Mouse (Mus musculus) mouse trophoblast stem cell (cell line): ENCODE measurements around the gene Hoxd13.

Experiments
- in situ Hi-C, 2 experiments: fragments of 300-500 bp; cut with MseI, MboI; formaldehyde crosslinking; loops; 2 replicates in 1 of 2; 3 replicates in 1 of 2; pipeline ENCODE4 v1.15.1; 2025

The Hoxd13 gene

GRCm38 (mm10) chr2:74704393-74704998, 36.4 kb downstream of the Hoxd13 start, which contains the start of gene Hoxd8:
Hoxd8 (plus strand) TSS chr2:74704615.
- in situ Hi-C loops: loop anchor here (10.0 to 25.0 kb wide), 3 partner anchors 450 to 883 kb away; no protein-coding TSS in a partner anchor

GRCm38 (mm10) chr2:74704999-74705466, 36.9 kb downstream of the Hoxd13 start:
- in situ Hi-C loops: loop anchor here (10.0 to 25.0 kb wide), 3 partner anchors 450 to 882 kb away; no protein-coding TSS in a partner anchor

GRCm38 (mm10) chr2:74705467-74706089, 37.5 kb downstream of the Hoxd13 start:
- in situ Hi-C loops: loop anchor here (10.0 to 25.0 kb wide), 3 partner anchors 449 to 882 kb away; no protein-coding TSS in a partner anchor

- in situ Hi-C loops: loop anchor here (10.0 to 25.0 kb wide), 3 partner anchors 448 to 881 kb away; no protein-coding TSS in a partner anchor
Measured at GRCm38 (mm10) chr2:74706393-74706960, 38.4 kb downstream of the Hoxd13 start.

- in situ Hi-C loops: loop anchor here (10.0 to 25.0 kb wide), 3 partner anchors 447 to 880 kb away; no protein-coding TSS in a partner anchor
Measured at GRCm38 (mm10) chr2:74707599-74707998, 39.5 kb downstream of the Hoxd13 start.

- in situ Hi-C loops: loop anchor here (10.0 to 25.0 kb wide), 3 partner anchors 446 to 879 kb away; no protein-coding TSS in a partner anchor
Measured at GRCm38 (mm10) chr2:74708676-74709075, 40.6 kb downstream of the Hoxd13 start.

- in situ Hi-C loops: loop anchor here (5.0 to 25.0 kb wide), 4 partner anchors 433 to 878 kb away; no protein-coding TSS in a partner anchor
Measured at GRCm38 (mm10) chr2:74709465-74710419, 41.6 kb downstream of the Hoxd13 start.

- in situ Hi-C loops: loop anchor here (5.0 to 25.0 kb wide), 3 partner anchors 431 to 876 kb away; no protein-coding TSS in a partner anchor
Measured at GRCm38 (mm10) chr2:74710929-74711543, 42.9 kb downstream of the Hoxd13 start.

GRCm38 (mm10) chr2:74711721-74712621, 43.9 kb downstream of the Hoxd13 start, which contains the start of the genes Hoxd3 and Hoxd4:
Hoxd3 (plus strand) TSS chr2:74711927.
Hoxd4 (plus strand) TSS chr2:74711929.
- in situ Hi-C loops: loop anchor here (5.0 to 25.0 kb wide), 3 partner anchors 430 to 875 kb away; no protein-coding TSS in a partner anchor

GRCm38 (mm10) chr2:74713239-74714150, 45.4 kb downstream of the Hoxd13 start:
- in situ Hi-C loops: loop anchor here (5.0 to 25.0 kb wide), 3 partner anchors 429 to 874 kb away; no protein-coding TSS in a partner anchor

GRCm38 (mm10) chr2:74714156-74714789, 46.2 kb downstream of the Hoxd13 start:
- in situ Hi-C loops: loop anchor here (5.0 to 25.0 kb wide), 3 partner anchors 428 to 873 kb away; no protein-coding TSS in a partner anchor

- in situ Hi-C loops: loop anchor here (5.0 to 25.0 kb wide), 5 partner anchors 342 to 872 kb away; no protein-coding TSS in a partner anchor
Measured at GRCm38 (mm10) chr2:74714881-74715280, 46.8 kb downstream of the Hoxd13 start.

GRCm38 (mm10) chr2:74715504-74716241, 47.6 kb downstream of the Hoxd13 start:
- in situ Hi-C loops: loop anchor here (5.0 to 25.0 kb wide), 4 partner anchors 342 to 872 kb away; no protein-coding TSS in a partner anchor

- in situ Hi-C loops: loop anchor here (5.0 to 25.0 kb wide), 4 partner anchors 242 to 867 kb away; no protein-coding TSS in a partner anchor
Measured at GRCm38 (mm10) chr2:74720384-74720783, 52.3 kb downstream of the Hoxd13 start.

- in situ Hi-C loops: loop anchor here (5.0 to 25.0 kb wide), 4 partner anchors 241 to 866 kb away; no protein-coding TSS in a partner anchor
Measured at GRCm38 (mm10) chr2:74720955-74721491, 52.9 kb downstream of the Hoxd13 start.
